Mouse (Mus musculus): ENCODE measurements at regions not wholly inside any gene's neighbourhood (a gene's known extent, or its start where the extent isn't known, plus 50 kb on each side); places are given as distances from the start of the nearest gene placed in this dataset.

- TF ChIP-seq POLR2A (IDR thresholded peaks at IDR 0.05; ENCODE audit: insufficient read depth, low read length) (no peak), EP300 (IDR thresholded peaks at IDR 0.05; ENCODE audit: insufficient read depth, low read depth, low read length) (no peak)
Measured at GRCm38 (mm10) chr2:75139544-75139943, 313.9 kb downstream of the Mtx2 start.
